Mouse (Mus musculus): Measurements from ENCODE around the gene Cald1. TPM values are rescaled to one million over a fixed set of nuclear protein-coding genes. Genes with fewer than 3 reads are reported as not detected.
A peak's percentile ranks its signal among the peaks of the same experiment; 100 is the strongest.

Gene Cald1
- polyA plus RNA-seq, 1 experiment: 39.6 TPM

GRCm38 (mm10) chr6:34765721-34766120 is 167.4 kb downstream of the Cald1 start:
- no peak for DNase-seq (ENCODE audit: low read depth)

- DNase-seq (ENCODE audit: low read depth): no peak
Measured at GRCm38 (mm10) chr6:34769984-34770383, 171.7 kb downstream of the Cald1 start.

- DNase-seq (ENCODE audit: low read depth): no peak
Measured at GRCm38 (mm10) chr6:34770491-34770890, 172.2 kb downstream of the Cald1 start.

GRCm38 (mm10) chr6:34776396-34776795 is 178.1 kb downstream of the Cald1 start:
- DNase-seq (ENCODE audit: low read depth): no peak

- DNase-seq (ENCODE audit: low read depth): no peak
Measured at GRCm38 (mm10) chr6:34777094-34777493, 178.8 kb downstream of the Cald1 start.

GRCm38 (mm10) chr6:34777981-34778668 is 179.8 kb downstream of the Cald1 start:
- DNase-seq (ENCODE audit: low read depth): no peak

GRCm38 (mm10) chr6:34780231-34780942 is 182.1 kb downstream of the Cald1 start, which contains the start of gene Agbl3:
Agbl3 (plus strand) TSS chr6:34780432.
- DNase-seq (ENCODE audit: low read depth): peak; percentile 49

- no peak for DNase-seq (ENCODE audit: low read depth)
Measured at GRCm38 (mm10) chr6:34780943-34781289, 182.6 kb downstream of the Cald1 start.

- no peak for DNase-seq (ENCODE audit: low read depth)
Measured at GRCm38 (mm10) chr6:34782493-34782892, 184.2 kb downstream of the Cald1 start.

- no peak for DNase-seq (ENCODE audit: low read depth)
Measured at GRCm38 (mm10) chr6:34796881-34797280, 198.6 kb downstream of the Cald1 start.

- no peak for DNase-seq (ENCODE audit: low read depth)
Measured at GRCm38 (mm10) chr6:34797887-34798286, 199.6 kb downstream of the Cald1 start.

- DNase-seq (ENCODE audit: low read depth): no peak
Measured at GRCm38 (mm10) chr6:34805582-34805981, 207.3 kb downstream of the Cald1 start.

GRCm38 (mm10) chr6:34810651-34811050 is 212.4 kb downstream of the Cald1 start:
- no peak for DNase-seq (ENCODE audit: low read depth)

- no peak for DNase-seq (ENCODE audit: low read depth)
Measured at GRCm38 (mm10) chr6:34824406-34824805, 226.1 kb downstream of the Cald1 start.

Other genes starting within 250 kb of the Cald1 start
- 8.9 and 15.1 TPM in 2 replicates for gene Akr1b8, start 244.4 kb upstream of the Cald1 start, polyA plus RNA-seq (2012; rRNA removed)
- 42.6 and 44.5 TPM in 2 replicates for gene Akr1b10, start 214.3 kb upstream of the Cald1 start, polyA plus RNA-seq (2012; rRNA removed)
- 497 and 1,133 TPM in 2 replicates for gene Akr1b7, start 186.2 kb upstream of the Cald1 start, polyA plus RNA-seq (2012; rRNA removed)
- 23.4 and 28.3 TPM in 2 replicates for gene Bpgm, start 122.3 kb upstream of the Cald1 start, polyA plus RNA-seq (2012; rRNA removed)
- 9.4 and 10.1 TPM in 2 replicates for gene Agbl3, start 181.9 kb downstream of the Cald1 start, polyA plus RNA-seq (2012; rRNA removed)

All from gonadal fat pad, adult 2 months (tissue).